Mouse (Mus musculus): ENCODE data around the gene Slc4a5. TPM values are rescaled to one million over a fixed set of nuclear protein-coding genes. Genes with fewer than 3 reads are reported as not detected.

Gene Slc4a5
- 0.67 and 0.79 TPM in 2 replicates for polyA plus RNA-seq (2016; fragmentation: Nextera tagmentation; extraction: Ambion mirVana)

GRCm38 (mm10) chr6:83219814-83220213 is at the start of gene Slc4a5:
Gene Slc4a5, plus strand, starts transcription at chr6:83219828.
- 79% methylated on average over 3 of the region's 3 CpGs for WGBS
- Histone ChIP-seq H3K9me3 (replicated peaks) (no peaks in the 10 kb centered on the region), H3K4me3 (no peak within 1 kb of the TSS), H3K4me1 (peaks cover 3% of the 10 kb centered on the region), H3K27ac (replicated peaks) (no peak within 1 kb of the TSS), H3K27me3 (ENCODE audit: low read depth, poor library complexity, severe bottlenecking) (no peaks in the 10 kb centered on the region), H3K36me3 (no peaks in the 10 kb centered on the region)
- no peak for DNase-seq (ENCODE audit: low spot score)

- no peak overlapping the region for H3K27ac ChIP-seq (replicated peaks)
- no peak overlapping the region for H3K4me3 ChIP-seq
- H3K9me3 ChIP-seq (replicated peaks): no peaks in the 10 kb centered on the region
- no peaks in the 10 kb centered on the region; the same call in 1 of the 2 replicates for H3K36me3 ChIP-seq
- peaks cover 45% of the 10 kb centered on the region for H3K4me1 ChIP-seq
- WGBS: 88% methylated on average over 5 of the region's 5 CpGs
- H3K27me3 ChIP-seq (ENCODE audit: low read depth, poor library complexity, severe bottlenecking): no peaks in the 10 kb centered on the region
- no peak for DNase-seq (ENCODE audit: low spot score)
These were observed 49.8 kb upstream of the Slc4a5 start for GRCm38 (mm10) chr6:83169872-83170271.

- Histone ChIP-seq H3K27ac (replicated peaks) (no peak overlapping the region), H3K9me3 (replicated peaks) (no peaks in the 10 kb centered on the region), H3K27me3 (ENCODE audit: low read depth, poor library complexity, severe bottlenecking) (no peaks in the 10 kb centered on the region), H3K4me1 (peaks cover 40% of the 10 kb centered on the region), H3K36me3 (peaks cover 2% of the 10 kb centered on the region; the same call in 1 of the 2 replicates), H3K4me3 (no peak overlapping the region)
- WGBS: 81% methylated on average over 5 of the region's 5 CpGs
- DNase-seq (ENCODE audit: low spot score): no peak
These were observed 48.6 kb upstream of the Slc4a5 start for GRCm38 (mm10) chr6:83171063-83171462.

- Histone ChIP-seq H3K27ac (replicated peaks) (peak overlapping the region; percentile 38; the same call in 1 of the 2 replicates), H3K27me3 (ENCODE audit: low read depth, poor library complexity, severe bottlenecking) (no peaks in the 10 kb centered on the region), H3K9me3 (replicated peaks) (no peaks in the 10 kb centered on the region), H3K36me3 (peaks cover 7% of the 10 kb centered on the region), H3K4me1 (peaks cover 29% of the 10 kb centered on the region), H3K4me3 (no peak overlapping the region)
- DNase-seq (ENCODE audit: low spot score): no peak
- WGBS: 57% methylated on average over 9 of the region's 9 CpGs
These were observed 47.2 kb upstream of the Slc4a5 start for GRCm38 (mm10) chr6:83172240-83172920.

- no peak overlapping the region for H3K4me3 ChIP-seq
- no peak for DNase-seq (ENCODE audit: low spot score)
- peaks cover 42% of the 10 kb centered on the region for H3K4me1 ChIP-seq
- no peak overlapping the region for H3K27ac ChIP-seq (replicated peaks)
- no peaks in the 10 kb centered on the region for H3K27me3 ChIP-seq (ENCODE audit: low read depth, poor library complexity, severe bottlenecking)
- peaks cover 8% of the 10 kb centered on the region; the same call in 1 of the 2 replicates for H3K36me3 ChIP-seq
- WGBS: 89% methylated on average over 8 of the region's 8 CpGs
- no peaks in the 10 kb centered on the region for H3K9me3 ChIP-seq (replicated peaks)
These were observed 43.6 kb upstream of the Slc4a5 start for GRCm38 (mm10) chr6:83175996-83176395.

- peak; percentile 55 for DNase-seq (ENCODE audit: low spot score)
- H3K4me3 ChIP-seq: peak overlapping the region; percentile 55
- WGBS: 13% methylated on average over 12 of the region's 12 CpGs
- H3K27ac ChIP-seq (replicated peaks): peak overlapping the region; percentile 76
- H3K27me3 ChIP-seq (ENCODE audit: low read depth, poor library complexity, severe bottlenecking): no peaks in the 10 kb centered on the region
- peaks cover 24% of the 10 kb centered on the region for H3K4me1 ChIP-seq
- H3K36me3 ChIP-seq: peaks cover 33% of the 10 kb centered on the region
- no peaks in the 10 kb centered on the region for H3K9me3 ChIP-seq (replicated peaks)
These were observed 40.1 kb upstream of the Slc4a5 start for GRCm38 (mm10) chr6:83179390-83180117.

GRCm38 (mm10) chr6:83180605-83181004 is 39.0 kb upstream of the Slc4a5 start:
- H3K36me3 ChIP-seq: peaks cover 39% of the 10 kb centered on the region
- H3K4me3 ChIP-seq: peak overlapping the region; percentile 55; the same call in 1 of the 2 replicates
- 88% methylated on average over 6 of the region's 6 CpGs for WGBS
- H3K9me3 ChIP-seq (replicated peaks): no peaks in the 10 kb centered on the region
- H3K27ac ChIP-seq (replicated peaks): no peak overlapping the region
- H3K27me3 ChIP-seq (ENCODE audit: low read depth, poor library complexity, severe bottlenecking): no peaks in the 10 kb centered on the region
- peaks cover 33% of the 10 kb centered on the region for H3K4me1 ChIP-seq
- DNase-seq (ENCODE audit: low spot score): no peak

- Histone ChIP-seq H3K9me3 (replicated peaks) (no peaks in the 10 kb centered on the region), H3K4me3 (no peak overlapping the region), H3K36me3 (peaks cover 49% of the 10 kb centered on the region), H3K4me1 (peaks cover 40% of the 10 kb centered on the region), H3K27me3 (ENCODE audit: low read depth, poor library complexity, severe bottlenecking) (no peaks in the 10 kb centered on the region), H3K27ac (replicated peaks) (0 out of 2 replicates have a peak overlapping the region, but pooled peaks have one; percentile 23)
- 87% methylated on average over 3 of the region's 3 CpGs for WGBS
- no peak for DNase-seq (ENCODE audit: low spot score)
These were observed 34.7 kb upstream of the Slc4a5 start for GRCm38 (mm10) chr6:83184858-83185435.

- 6% methylated on average over 25 of the region's 25 CpGs for WGBS
- Histone ChIP-seq H3K27me3 (ENCODE audit: low read depth, poor library complexity, severe bottlenecking) (no peaks in the 10 kb centered on the region), H3K36me3 (peaks cover 61% of the 10 kb centered on the region), H3K4me3 (peak overlapping the region; percentile 58), H3K9me3 (replicated peaks) (no peaks in the 10 kb centered on the region), H3K4me1 (peaks cover 35% of the 10 kb centered on the region), H3K27ac (replicated peaks) (peak overlapping the region; percentile 85)
- DNase-seq (ENCODE audit: low spot score): peak; percentile 87
These were observed 33.5 kb upstream of the Slc4a5 start for GRCm38 (mm10) chr6:83185895-83186861.

- 61% methylated on average over 2 of the region's 2 CpGs for whole genome bisulfite sequencing
- Histone ChIP-seq H3K4me1 (peaks cover 35% of the 10 kb centered on the region), H3K9me3 (replicated peaks) (no peaks in the 10 kb centered on the region), H3K27me3 (ENCODE audit: low read depth, poor library complexity, severe bottlenecking) (no peaks in the 10 kb centered on the region), H3K27ac (replicated peaks) (peak overlapping the region; percentile 85), H3K36me3 (peaks cover 69% of the 10 kb centered on the region), H3K4me3 (peak overlapping the region; percentile 58)
- DNase-seq (ENCODE audit: low spot score): no peak
These were observed 32.7 kb upstream of the Slc4a5 start for GRCm38 (mm10) chr6:83186946-83187345.

GRCm38 (mm10) chr6:83193571-83193970 is 26.1 kb upstream of the Slc4a5 start:
- Histone ChIP-seq H3K4me3 (no peak overlapping the region), H3K27me3 (ENCODE audit: low read depth, poor library complexity, severe bottlenecking) (no peaks in the 10 kb centered on the region), H3K9me3 (replicated peaks) (no peaks in the 10 kb centered on the region), H3K4me1 (peaks cover 10% of the 10 kb centered on the region), H3K36me3 (peaks cover 99% of the 10 kb centered on the region), H3K27ac (replicated peaks) (no peak overlapping the region)
- WGBS: 92% methylated on average over 7 of the region's 7 CpGs
- no peak for DNase-seq (ENCODE audit: low spot score)

All from midbrain, embryonic 10.5 days (tissue).